In genomic region chr17:56111021-56111420, GRCm38 (mm10) we compare ENCODE assay signal across 19 mouse cellular contexts. TPM values are rescaled to one million over a fixed set of nuclear protein-coding genes. Genes with fewer than 3 reads are reported as not detected.
A peak's percentile ranks its signal among the peaks of the same experiment; 100 is the strongest.
DNase-seq lines count a peak whose midpoint lies in the region; ATAC-seq and TF ChIP-seq lines count a peak whose summit lies in the region.
"Had no signal": no experiment of that assay in that cellular context is flagged by ENCODE, and none has a peak within 500 bp of the region (broad histone marks: within the 10 kb centered on the region; RNA-seq: fewer than 3 reads in every experiment).

No protein-coding gene starts in this region.

- DNase-seq in adrenal gland, adult (ENCODE audit: inconsistent age in 2 of 2, low spot score in 1 of 2): peak; percentile 24 to 58
- no peak for DNase-seq in adrenal gland, postnatal 4 days (ENCODE audit: low spot score in 2 of 2)
- DNase-seq in heart, adult 2 months: no peak
- DNase-seq in layer of hippocampus, adult 2 months (ENCODE audit: low spot score in 2 of 2): no peak
- no peak for DNase-seq in layer of hippocampus, postnatal 36 days
- DNase-seq in adrenal gland, postnatal 14 days: peak; percentile 53
- DNase-seq: cerebellum, adult 9-10 months; right cerebral cortex, adult 18-20 months; right cerebral cortex, postnatal 4 days; thymus, postnatal 36 days had no signal

- H3K9ac ChIP-seq in heart, adult 2 months (ENCODE audit: low read depth, low read length): no peak overlapping the region
- no peak overlapping the region for H3K9ac ChIP-seq in heart, embryonic 11.5 days (ENCODE audit: low read depth, low read length)
- H3K9ac ChIP-seq: embryonic facial prominence, embryonic 15.5 days; heart, embryonic 13.5 days; neural tube, embryonic 15.5 days had no signal

- no peak for TF ChIP-seq EP300 in heart, adult 2 months (IDR thresholded peaks at IDR 0.05; ENCODE audit: insufficient read depth, low read depth, low read length)

- no peak for TF ChIP-seq CTCF in heart, adult 2 months (IDR thresholded peaks at IDR 0.05)
- TF ChIP-seq CTCF in layer of hippocampus, adult 2 months (conservative IDR thresholded peaks at IDR 0.05): no peak

- no peak overlapping the region for H3K4me2 ChIP-seq in heart, embryonic 11.5 days
- H3K4me2 ChIP-seq: embryonic facial prominence, embryonic 15.5 days; heart, embryonic 13.5 days; neural tube, embryonic 15.5 days had no signal

- peaks cover 7% of the 10 kb centered on the region for H3K4me1 ChIP-seq in heart, adult 2 months (ENCODE audit: control insufficient read depth, insufficient read depth, low read length)
- H3K4me1 ChIP-seq in heart, embryonic 11.5 days (ENCODE audit: control insufficient read depth, insufficient read depth, low read length): 0 out of 2 replicates have a peak, but pooled peaks cover 3% of the 10 kb centered on the region
- H3K4me1 ChIP-seq: embryonic facial prominence, embryonic 15.5 days; neural tube, embryonic 15.5 days had no signal

- TF ChIP-seq POLR2A in heart, adult 2 months (IDR thresholded peaks at IDR 0.05; ENCODE audit: insufficient read depth, low read depth, low read length): no peak

- 67% methylated on average over 1 of the region's 1 CpGs for WGBS in heart, adult 2 months
- 93% methylated on average over 1 of the region's 1 CpGs for WGBS in heart, embryonic 11.5 days (ENCODE audit: insufficient replicate concordance)

- no peak for ATAC-seq in heart, embryonic 11.5 days (replicated peaks; ENCODE audit: insufficient number of reproducible peaks, low FRiP score, low TSS enrichment)

- H3K79me2 ChIP-seq in heart, adult 2 months (replicated peaks; ENCODE audit: control insufficient read depth, insufficient read depth, low read length): no peaks in the 10 kb centered on the region

- intact Hi-C loops in heart, adult 2 months (cut with DNase I): no loop called here

- no peak overlapping the region for H3K4me3 ChIP-seq in heart, adult 2 months
- no peak overlapping the region for H3K4me3 ChIP-seq in heart, embryonic 11.5 days (ENCODE audit: low read depth, low read length)
- no peak overlapping the region for H3K4me3 ChIP-seq in layer of hippocampus, adult 2 months
- H3K4me3 ChIP-seq: embryonic facial prominence, embryonic 15.5 days; heart, embryonic 13.5 days; midbrain, embryonic 10.5 days; neural tube, embryonic 15.5 days had no signal

- H3K36me3 ChIP-seq in heart, adult 2 months (ENCODE audit: control insufficient read depth, insufficient read depth, low read length): no peaks in the 10 kb centered on the region
- no peaks in the 10 kb centered on the region; the same call in none of the 2 replicates for H3K36me3 ChIP-seq in heart, embryonic 11.5 days (ENCODE audit: control insufficient read depth, insufficient read depth, low read length)
- H3K36me3 ChIP-seq: embryonic facial prominence, embryonic 15.5 days; midbrain, embryonic 10.5 days; neural tube, embryonic 15.5 days had no signal

- no peaks in the 10 kb centered on the region for H3K27me3 ChIP-seq in heart, adult 2 months (ENCODE audit: control insufficient read depth, insufficient read depth, low read length)
- peaks cover 4% of the 10 kb centered on the region; the same call in 1 of the 2 replicates for H3K27me3 ChIP-seq in heart, embryonic 11.5 days (ENCODE audit: control insufficient read depth, insufficient read depth, low read length)

- peak overlapping the region; percentile 96 for H3K27ac ChIP-seq in heart, adult 2 months
- H3K27ac ChIP-seq in heart, embryonic 11.5 days (ENCODE audit: low read depth, low read length): no peak overlapping the region
- peak overlapping the region; percentile 90 for H3K27ac ChIP-seq in layer of hippocampus, adult 2 months
- H3K27ac ChIP-seq: embryonic facial prominence, embryonic 15.5 days; heart, embryonic 13.5 days; midbrain, embryonic 10.5 days; neural tube, embryonic 15.5 days had no signal

- no peaks in the 10 kb centered on the region for H3K9me3 ChIP-seq in heart, embryonic 11.5 days (replicated peaks; ENCODE audit: control insufficient read depth, low read length)
- H3K9me3 ChIP-seq: embryonic facial prominence, embryonic 15.5 days; heart, embryonic 13.5 days; midbrain, embryonic 10.5 days; neural tube, embryonic 15.5 days had no signal

RNA-seq across cellular contexts. Expression of gene Plin4, which starts 1.4 kb away (rescaled TPM):
- 10 to 100 TPM; 29.9 to 37.0 TPM for total RNA-seq in adrenal gland, postnatal 4 days (2021)
- total RNA-seq in heart, adult 2 months (2021): 100 to 1,000 TPM; 151 to 170 TPM
- 114 and 167 TPM in 2 replicates for polyA plus RNA-seq in heart, adult 2 months (2012; rRNA removed)
- 0.10 and 0.11 TPM in 2 replicates for polyA plus RNA-seq in heart, embryonic 11.5 days (2014; fragmentation: Nextera tagmentation; extraction: Ambion mirVana)
- total RNA-seq in layer of hippocampus, adult 2 months (2021): 10 to 100 TPM in 1 of 2 experiments, 1 to 10 TPM in 1; 7.5 to 10.1 TPM
- total RNA-seq in layer of hippocampus, postnatal 36 days (2021): 1 to 10 TPM; 1.4 to 6.8 TPM
- 76.6 and 87.5 TPM in 2 replicates for total RNA-seq in adrenal gland, postnatal 14 days (2021)
- total RNA-seq: common myeloid progenitor, adult 5-6 weeks had no signal

RNA-seq across cellular contexts. Expression of gene Plin5, which starts 6.4 kb away (rescaled TPM):
- 10 to 100 TPM; 23.1 to 30.6 TPM for total RNA-seq in adrenal gland, postnatal 4 days (2021)
- 100 to 1,000 TPM; 159 to 160 TPM for total RNA-seq in heart, adult 2 months (2021)
- polyA plus RNA-seq in heart, adult 2 months (2012; rRNA removed): 112 and 170 TPM in 2 replicates
- polyA plus RNA-seq in heart, embryonic 11.5 days (2014; fragmentation: Nextera tagmentation; extraction: Ambion mirVana): 0.18 and 0.33 TPM in 2 replicates
- under 1 TPM; 0.54 to 0.76 TPM for total RNA-seq in layer of hippocampus, adult 2 months (2021)
- total RNA-seq in layer of hippocampus, postnatal 36 days (2021): under 1 TPM; 0.40 to 0.63 TPM
- 91.4 and 109 TPM in 2 replicates for total RNA-seq in adrenal gland, postnatal 14 days (2021)
- total RNA-seq: common myeloid progenitor, adult 5-6 weeks had no signal

RNA-seq across cellular contexts. Expression of gene Lrg1, which starts 10.8 kb away (rescaled TPM):
- total RNA-seq in adrenal gland, postnatal 4 days (2021): 10 to 100 TPM in 1 of 2 experiments, 1 to 10 TPM in 1; 5.5 to 10.1 TPM
- 10 to 100 TPM; 57.0 to 74.6 TPM for total RNA-seq in heart, adult 2 months (2021)
- 38.2 and 77.7 TPM in 2 replicates for polyA plus RNA-seq in heart, adult 2 months (2012; rRNA removed)
- polyA plus RNA-seq in heart, embryonic 11.5 days (2014; fragmentation: Nextera tagmentation; extraction: Ambion mirVana): not detected in 2 replicates
- 1 to 10 TPM in 1 of 2 experiments, under 1 TPM in 1; 0.77 to 1.6 TPM for total RNA-seq in layer of hippocampus, adult 2 months (2021)
- total RNA-seq in layer of hippocampus, postnatal 36 days (2021): 1 to 10 TPM in 1 of 2 experiments, under 1 TPM in 1; 0.40 to 1.7 TPM
- 58.3 and 63.2 TPM in 2 replicates for total RNA-seq in adrenal gland, postnatal 14 days (2021)
- polyA plus RNA-seq: forebrain, embryonic 14.5 days; heart, embryonic 13.5 days; kidney, embryonic 14.5 days; midbrain, embryonic 10.5 days; stomach, embryonic 14.5 days had no signal

RNA-seq across cellular contexts. Expression of gene Sema6b, which starts 29.1 kb away (rescaled TPM):
- 10 to 100 TPM in 1 of 2 experiments, 1 to 10 TPM in 1; 9.6 to 12.2 TPM for total RNA-seq in adrenal gland, postnatal 4 days (2021)
- 10 to 100 TPM in 1 of 2 experiments, 1 to 10 TPM in 1; 8.9 to 12.6 TPM for total RNA-seq in heart, adult 2 months (2021)
- 5.3 and 8.6 TPM in 2 replicates for polyA plus RNA-seq in heart, adult 2 months (2012; rRNA removed)
- 0.11 and 0.33 TPM in 2 replicates for polyA plus RNA-seq in heart, embryonic 11.5 days (2014; fragmentation: Nextera tagmentation; extraction: Ambion mirVana)
- total RNA-seq in layer of hippocampus, adult 2 months (2021): 100 to 1,000 TPM; 125 to 133 TPM
- 100 to 1,000 TPM; 129 to 138 TPM for total RNA-seq in layer of hippocampus, postnatal 36 days (2021)
- 11.9 and 15.2 TPM in 2 replicates for total RNA-seq in adrenal gland, postnatal 14 days (2021)

RNA-seq across cellular contexts. Expression of gene Hdgfl2, which starts 31.6 kb away (rescaled TPM):
- 10 to 100 TPM; 73.1 to 85.1 TPM for total RNA-seq in adrenal gland, postnatal 4 days (2021)
- total RNA-seq in heart, adult 2 months (2021): 10 to 100 TPM; 32.5 to 35.0 TPM
- 30.2 and 31.5 TPM in 2 replicates for polyA plus RNA-seq in heart, adult 2 months (2012; rRNA removed)
- 77.2 and 82.9 TPM in 2 replicates for polyA plus RNA-seq in heart, embryonic 11.5 days (2014; fragmentation: Nextera tagmentation; extraction: Ambion mirVana)
- 100 to 1,000 TPM; 122 to 135 TPM for total RNA-seq in layer of hippocampus, adult 2 months (2021)
- 100 to 1,000 TPM; 115 to 121 TPM for total RNA-seq in layer of hippocampus, postnatal 36 days (2021)
- total RNA-seq in adrenal gland, postnatal 14 days (2021): 52.5 and 60.1 TPM in 2 replicates

Comparison
In these comparisons a context has a peak if more than half of its experiments do, and no peak if none do; other contexts are left out.
1. DNase-seq: peak in adrenal gland, adult (2 of 2) and adrenal gland, postnatal 14 days (single experiment); none in adrenal gland, postnatal 4 days (0 of 2), heart, adult 2 months (0 of 2), layer of hippocampus, adult 2 months (0 of 2) and layer of hippocampus, postnatal 36 days (0 of 2).
2. RNA of gene Plin5, which starts 6.4 kb away (total RNA-seq): 159 to 160 TPM in heart, adult 2 months, 91.4 to 109 TPM in adrenal gland, postnatal 14 days and 23.1 to 30.6 TPM in adrenal gland, postnatal 4 days; 0.54 to 0.76 TPM in layer of hippocampus, adult 2 months and 0.40 to 0.63 TPM in layer of hippocampus, postnatal 36 days; every median in the first group is over 10 times any median in the second.